Mouse (Mus musculus) midbrain, embryonic 13.5 days (tissue): ENCODE results near the gene Nwd2. TPM values are rescaled to one million over a fixed set of nuclear protein-coding genes. Genes with fewer than 3 reads are reported as not detected.

Source experiments
- ATAC-seq: fragments of 200-750 bp; cut with Nextera tagmentation; 2 replicates; pipeline ENCODE4 v1.8.0; 2017; ENCODE audit warnings: mild to moderate bottlenecking, moderate TSS enrichment, moderate library complexity
- H3K27ac ChIP-seq: fragments of 300-500 bp; sonication (generic); 2 replicates; pipeline ENCODE4 v1.5.1; 2015; ENCODE audit warnings: inconsistent platforms, mild to moderate bottlenecking, moderate library complexity
- H3K27me3 ChIP-seq: fragments of 300-500 bp; sonication (generic); 2 replicates; pipeline ENCODE4 v1.6.1; 2015; ENCODE audit warnings: mild to moderate bottlenecking, inconsistent platforms
- H3K36me3 ChIP-seq: fragments of 300-500 bp; sonication (generic); 2 replicates; pipeline ENCODE4 v1.6.1; 2015; ENCODE audit warnings: mild to moderate bottlenecking, inconsistent platforms
- H3K4me1 ChIP-seq: fragments of 300-500 bp; sonication (generic); replicated peaks from 2 replicates; pipeline ENCODE4 v1.6.1; 2015; ENCODE audit warnings: inconsistent platforms
- H3K4me2 ChIP-seq: fragments of 300-500 bp; sonication (generic); replicated peaks from 2 replicates; pipeline ENCODE4 v1.6.1; 2015; ENCODE audit warnings: moderate library complexity, mild to moderate bottlenecking, inconsistent platforms
- H3K4me3 ChIP-seq: fragments of 300-500 bp; sonication (generic); replicated peaks from 2 replicates; pipeline ENCODE4 v1.5.1; 2015; ENCODE audit warnings: mild to moderate bottlenecking, inconsistent platforms
- H3K9ac ChIP-seq: fragments of 300-500 bp; sonication (generic); replicated peaks from 2 replicates; pipeline ENCODE4 v1.6.1; 2015; ENCODE audit warnings: mild to moderate bottlenecking, inconsistent platforms
- H3K9me3 ChIP-seq: fragments of 300-500 bp; sonication (generic); 2 replicates; pipeline ENCODE4 v1.6.1; 2016; ENCODE audit warnings: mild to moderate bottlenecking, inconsistent platforms
- WGBS: fragments of 180-500 bp; shearing (Covaris S2); methylation state at CpG from one replicate; pipeline ENCODE4 v1.1.7; 2015; 5-methylcytosine and 5-hydroxymethylcytosine counted together
- polyA plus RNA-seq: library from polyadenylated mRNA; unstranded; fragments of >200 nt; fragmentation: Nextera tagmentation; extraction: Ambion mirVana; gene quantifications from 2 replicates; pipeline ENCODE4 v1.2.1, GENCODE M21; 2015

Nwd2 gene
- polyA plus RNA-seq, 1 experiment from 2014 or later = 4.5 TPM

DNA sequence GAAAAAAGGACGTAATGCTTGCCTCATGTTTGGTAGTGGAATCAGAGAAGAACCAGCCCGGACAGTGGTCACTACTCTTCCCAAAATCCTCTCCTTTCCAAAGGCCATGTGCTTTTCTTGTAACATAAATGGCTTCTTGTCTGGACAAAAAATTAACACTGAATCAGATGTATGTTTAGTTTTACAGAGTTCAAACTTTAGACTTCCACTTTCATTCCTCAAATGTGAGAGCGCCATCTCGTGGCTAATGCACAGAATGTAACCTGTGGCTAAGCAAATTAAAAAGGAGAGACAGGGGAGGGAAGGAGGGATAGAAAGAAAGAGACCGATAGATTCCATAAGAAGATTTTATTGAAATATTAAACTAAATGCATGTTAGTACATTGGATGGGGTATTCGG, 117.8 kb downstream of the Nwd2 start:
- no peaks in the 10 kb centered on the region for H3K27me3 ChIP-seq
- no peak overlapping the region for H3K27ac ChIP-seq
- H3K36me3 ChIP-seq = no peaks in the 10 kb centered on the region
- H3K9ac ChIP-seq = no peak overlapping the region
- no peak overlapping the region for H3K4me3 ChIP-seq
- ATAC-seq = peak; percentile 37; the same call in 1 of the 2 replicates
- H3K4me2 ChIP-seq = no peak overlapping the region
- H3K4me1 ChIP-seq = no peaks in the 10 kb centered on the region
- no peaks in the 10 kb centered on the region for H3K9me3 ChIP-seq
- WGBS = 46% methylated on average over 6 of the region's 6 CpGs

DNA sequence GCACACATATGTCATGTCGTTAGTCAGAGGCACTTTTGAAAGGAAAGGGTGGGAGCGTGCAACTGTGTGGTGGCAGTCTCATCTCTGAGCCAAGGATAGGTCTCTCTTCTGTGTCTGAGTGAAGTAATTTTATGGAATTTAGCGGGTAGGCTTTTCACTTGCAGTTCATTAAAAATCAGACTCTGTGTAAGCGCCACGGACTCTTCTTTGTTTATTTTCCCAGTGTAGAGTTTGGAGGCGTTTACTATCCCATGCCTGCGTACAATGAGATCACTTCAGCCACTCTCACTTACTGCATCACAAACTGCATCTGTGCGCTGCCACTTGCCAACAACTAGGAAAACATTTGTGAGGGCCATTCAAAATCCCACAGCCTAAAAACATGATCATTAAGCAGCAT, 118.6 kb downstream of the Nwd2 start:
- peak; percentile 31 for ATAC-seq
- WGBS = 71% methylated on average over 8 of the region's 8 CpGs
- H3K27ac ChIP-seq = no peak overlapping the region

DNA sequence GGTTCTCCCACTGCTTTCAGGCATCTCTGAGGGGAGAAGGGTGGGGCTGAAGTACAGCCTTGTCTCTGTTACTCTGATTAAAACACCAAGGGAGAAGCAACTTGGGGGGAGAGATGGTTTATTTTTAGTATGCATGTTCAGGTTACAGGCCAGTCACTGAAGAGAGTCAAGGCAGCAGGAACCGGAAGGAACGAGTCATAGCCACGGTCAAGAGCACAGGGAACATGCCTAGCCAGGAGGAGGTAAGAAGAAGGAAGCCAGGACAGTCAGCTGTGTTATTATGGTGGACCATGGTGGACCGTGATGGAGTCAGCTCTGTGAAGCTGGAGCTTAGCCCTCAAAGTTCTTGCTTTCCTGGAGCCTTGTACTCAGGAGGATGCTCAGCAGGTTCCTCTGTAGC, 119.3 kb downstream of the Nwd2 start:
- Histone ChIP-seq H3K27ac (no peak overlapping the region), H3K4me1 (no peaks in the 10 kb centered on the region), H3K36me3 (no peaks in the 10 kb centered on the region), H3K9ac (no peak overlapping the region), H3K9me3 (no peaks in the 10 kb centered on the region), H3K27me3 (no peaks in the 10 kb centered on the region), H3K4me2 (no peak overlapping the region), H3K4me3 (no peak overlapping the region)
- 87% methylated on average over 4 of the region's 4 CpGs for WGBS
- ATAC-seq = no peak

More for the DNA sequence above, 118.6 kb downstream of the Nwd2 start:
- Histone ChIP-seq H3K27me3 (no peaks in the 10 kb centered on the region), H3K9me3 (no peaks in the 10 kb centered on the region), H3K4me3 (no peak overlapping the region), H3K9ac (no peak overlapping the region), H3K36me3 (no peaks in the 10 kb centered on the region), H3K4me1 (no peaks in the 10 kb centered on the region), H3K4me2 (no peak overlapping the region)

DNA sequence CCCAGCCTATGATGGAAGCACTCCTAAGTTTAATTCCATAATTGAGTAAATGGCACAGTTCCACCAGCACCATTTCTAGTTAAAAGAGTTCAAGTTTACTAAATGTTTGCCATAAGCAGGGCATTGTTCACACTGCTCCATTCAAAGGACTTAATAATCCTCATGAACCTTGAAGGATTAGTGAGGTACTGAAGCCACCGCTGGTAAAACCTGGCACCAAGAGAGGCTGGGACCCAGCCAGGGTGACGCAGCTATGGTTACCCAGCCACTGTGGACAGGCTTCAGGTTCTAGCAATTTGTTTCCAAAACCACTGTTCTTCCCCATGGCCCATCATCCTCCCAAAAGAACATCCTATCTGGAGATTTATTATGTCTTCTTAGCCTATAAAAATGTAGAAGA, 124.1 kb downstream of the Nwd2 start:
- no peaks in the 10 kb centered on the region for H3K9me3 ChIP-seq
- 0 out of 2 replicates have a peak, but pooled peaks have one; percentile 24 for ATAC-seq
- no peak overlapping the region for H3K9ac ChIP-seq
- no peaks in the 10 kb centered on the region for H3K27me3 ChIP-seq
- H3K36me3 ChIP-seq = no peaks in the 10 kb centered on the region
- H3K4me2 ChIP-seq = no peak overlapping the region
- no peaks in the 10 kb centered on the region for H3K4me1 ChIP-seq
- no peak overlapping the region for H3K27ac ChIP-seq
- 65% methylated on average over 2 of the region's 2 CpGs for WGBS
- no peak overlapping the region for H3K4me3 ChIP-seq

DNA sequence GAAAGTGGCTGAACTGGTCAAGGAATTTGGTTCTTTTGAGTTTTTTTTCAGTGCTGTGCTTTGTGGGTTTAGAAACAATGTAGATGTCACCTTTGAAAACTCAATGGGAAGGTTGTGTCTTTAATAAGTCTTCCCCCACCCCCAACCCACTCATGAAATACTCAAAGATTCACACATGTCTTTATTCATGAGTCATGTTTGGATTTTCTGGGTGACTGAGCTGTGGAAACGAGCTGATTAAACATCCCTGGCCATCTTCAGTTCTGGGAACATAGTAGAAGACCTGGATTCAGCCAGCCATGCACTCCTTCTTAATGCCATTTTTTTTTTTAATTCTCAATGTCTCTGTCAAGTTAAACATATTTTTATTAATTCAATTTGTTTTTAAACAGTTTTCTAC, 124.7 kb downstream of the Nwd2 start:
- ATAC-seq = no peak
- 48% methylated on average over 1 of the region's 1 CpGs for WGBS
- H3K27ac ChIP-seq = no peak overlapping the region
- no peaks in the 10 kb centered on the region for H3K9me3 ChIP-seq
- no peaks in the 10 kb centered on the region for H3K36me3 ChIP-seq
- no peak overlapping the region for H3K4me3 ChIP-seq
- H3K9ac ChIP-seq = no peak overlapping the region
- no peaks in the 10 kb centered on the region for H3K4me1 ChIP-seq
- H3K27me3 ChIP-seq = no peaks in the 10 kb centered on the region
- H3K4me2 ChIP-seq = no peak overlapping the region

DNA sequence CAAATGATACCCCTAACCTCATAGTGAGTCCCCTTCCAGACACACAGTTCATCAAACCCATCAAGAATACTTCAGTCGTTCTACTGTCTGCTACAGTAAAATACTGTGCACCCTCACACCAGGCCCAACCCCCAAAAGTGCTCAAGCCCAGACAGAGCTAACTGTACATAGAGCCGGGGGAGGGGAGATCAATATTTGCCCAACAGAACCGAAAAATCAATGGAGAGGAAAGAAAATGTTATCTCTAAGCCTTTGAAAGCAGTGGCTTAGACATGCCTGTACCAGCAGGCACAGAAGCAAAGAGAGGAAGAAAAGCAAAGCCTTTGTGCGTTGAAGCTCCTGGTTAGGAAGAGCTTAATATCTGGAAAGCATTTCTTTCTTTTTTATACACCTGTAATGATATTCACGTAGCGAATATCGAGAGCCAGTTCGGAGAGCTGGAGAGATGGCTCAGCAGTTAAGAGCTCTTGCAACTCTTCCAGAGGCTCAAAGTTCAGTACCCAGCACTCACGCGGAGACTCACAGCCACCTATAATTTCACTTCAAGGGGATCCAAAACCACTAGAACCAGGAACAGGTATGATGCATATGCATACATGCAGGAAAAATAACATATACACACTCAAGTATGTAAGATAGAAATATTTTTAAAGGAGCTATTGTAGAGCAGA, 139.4 kb downstream of the Nwd2 start:
- no peak for ATAC-seq
- Histone ChIP-seq H3K36me3 (no peaks in the 10 kb centered on the region), H3K4me3 (no peak overlapping the region), H3K9me3 (no peaks in the 10 kb centered on the region), H3K9ac (no peak overlapping the region), H3K27me3 (no peaks in the 10 kb centered on the region), H3K4me2 (no peak overlapping the region), H3K27ac (no peak overlapping the region), H3K4me1 (no peaks in the 10 kb centered on the region)
- WGBS = 90% methylated on average over 10 of the region's 10 CpGs

DNA sequence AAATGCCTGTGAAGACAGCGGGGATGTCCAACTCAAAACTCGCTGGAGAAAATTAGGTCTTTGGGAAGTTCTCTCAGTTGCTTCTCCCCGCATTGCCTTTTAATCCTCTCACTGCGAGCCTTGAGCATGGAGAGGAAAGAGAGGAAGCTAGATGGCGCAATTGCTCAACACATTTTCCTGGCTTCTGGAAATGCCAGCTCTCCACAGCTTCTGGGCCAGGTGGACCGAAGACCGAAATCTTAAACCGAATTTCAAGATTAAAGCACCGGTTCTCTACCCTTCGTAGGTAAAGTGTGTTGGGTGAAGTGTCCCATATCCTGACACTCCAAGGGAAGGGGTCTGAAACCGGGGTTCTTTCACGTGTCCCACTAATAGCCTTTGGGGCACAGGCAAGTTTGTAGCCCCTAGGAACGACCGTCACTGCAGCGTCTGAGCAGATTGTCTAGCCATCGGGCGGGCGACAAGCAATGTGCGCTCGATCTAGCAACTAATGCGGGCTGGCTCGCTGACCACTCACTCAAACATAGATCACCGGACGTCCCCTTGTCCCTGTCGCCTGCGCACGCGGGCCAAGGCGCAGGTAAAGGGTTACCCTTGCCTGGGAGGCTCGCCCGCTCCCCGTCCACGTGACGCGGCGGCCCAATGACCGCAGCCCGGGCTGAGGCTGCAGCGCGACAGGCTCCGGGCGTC, 163.1 kb downstream of the Nwd2 start, which contains the start of gene 0610040J01Rik:
0610040J01Rik (plus strand) TSS at position 545 of the 690 bp plus-strand sequence.
- Histone ChIP-seq H3K4me2 (peak within 1 kb of the TSS; percentile 81), H3K27me3 (peaks cover 28% of the 10 kb centered on the region), H3K4me3 (peak within 1 kb of the TSS; percentile 61), H3K9ac (peak within 1 kb of the TSS; percentile 52), H3K4me1 (peaks cover 5% of the 10 kb centered on the region; the same call in 1 of the 2 replicates), H3K9me3 (peaks cover 3% of the 10 kb centered on the region; the same call in 1 of the 2 replicates), H3K36me3 (no peaks in the 10 kb centered on the region), H3K27ac (no peak within 1 kb of the TSS)
- WGBS = 3% methylated on average over 42 of the region's 42 CpGs
- peak; percentile 96 for ATAC-seq

DNA sequence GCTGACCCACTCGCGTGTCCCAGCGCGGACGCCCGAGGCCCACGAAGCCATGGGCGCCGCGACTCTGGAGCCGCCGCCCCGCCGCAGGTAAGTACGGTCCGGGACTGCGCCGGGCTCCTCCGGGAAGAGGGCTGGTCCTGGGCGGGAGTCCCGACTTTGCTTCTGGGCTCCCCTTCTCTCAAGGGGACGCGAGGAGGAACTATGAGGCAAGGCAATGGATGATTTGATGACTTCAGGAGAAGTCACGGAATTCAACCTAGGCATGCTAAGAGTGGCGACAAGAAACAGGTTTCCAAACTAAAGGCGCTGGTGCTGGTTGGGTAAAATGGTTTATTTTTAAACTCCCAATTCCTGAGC, 163.6 kb downstream of the Nwd2 start:
- H3K4me2 ChIP-seq = peak overlapping the region; percentile 81
- H3K9me3 ChIP-seq = peaks cover 3% of the 10 kb centered on the region; the same call in 1 of the 2 replicates
- H3K27me3 ChIP-seq = peaks cover 28% of the 10 kb centered on the region
- H3K4me1 ChIP-seq = peaks cover 5% of the 10 kb centered on the region; the same call in 1 of the 2 replicates
- H3K27ac ChIP-seq = no peak overlapping the region
- no peak for ATAC-seq
- H3K4me3 ChIP-seq = peak overlapping the region; percentile 61
- no peaks in the 10 kb centered on the region for H3K36me3 ChIP-seq
- H3K9ac ChIP-seq = peak overlapping the region; percentile 52
- 1% methylated on average over 26 of the region's 26 CpGs for WGBS

DNA sequence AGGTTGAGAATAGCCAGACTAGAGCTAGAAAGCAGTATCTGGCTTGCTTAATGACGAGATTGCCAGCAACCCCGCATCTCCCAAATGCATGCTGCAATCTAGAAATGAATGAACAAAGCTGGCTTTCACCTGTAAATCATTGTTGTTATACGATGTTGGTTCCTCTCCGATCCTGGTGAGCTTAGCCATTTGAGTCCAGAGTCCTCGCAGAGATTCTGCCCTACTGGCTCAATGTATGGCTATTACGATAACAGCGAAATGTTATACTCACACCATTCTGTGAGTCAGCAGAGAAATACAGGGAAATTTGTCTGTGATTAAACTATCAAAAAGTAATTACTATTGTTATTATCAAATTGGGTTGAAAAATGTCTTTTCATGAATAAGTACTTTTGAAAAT, 167.7 kb downstream of the Nwd2 start:
- no peak overlapping the region for H3K9ac ChIP-seq
- WGBS = 93% methylated on average over 7 of the region's 7 CpGs
- peaks cover 5% of the 10 kb centered on the region; the same call in 1 of the 2 replicates for H3K4me1 ChIP-seq
- H3K9me3 ChIP-seq = peaks cover 2% of the 10 kb centered on the region; the same call in 1 of the 2 replicates
- H3K27me3 ChIP-seq = peaks cover 21% of the 10 kb centered on the region
- H3K27ac ChIP-seq = no peak overlapping the region
- no peaks in the 10 kb centered on the region for H3K36me3 ChIP-seq
- ATAC-seq = no peak
- H3K4me2 ChIP-seq = no peak overlapping the region
- no peak overlapping the region for H3K4me3 ChIP-seq

DNA sequence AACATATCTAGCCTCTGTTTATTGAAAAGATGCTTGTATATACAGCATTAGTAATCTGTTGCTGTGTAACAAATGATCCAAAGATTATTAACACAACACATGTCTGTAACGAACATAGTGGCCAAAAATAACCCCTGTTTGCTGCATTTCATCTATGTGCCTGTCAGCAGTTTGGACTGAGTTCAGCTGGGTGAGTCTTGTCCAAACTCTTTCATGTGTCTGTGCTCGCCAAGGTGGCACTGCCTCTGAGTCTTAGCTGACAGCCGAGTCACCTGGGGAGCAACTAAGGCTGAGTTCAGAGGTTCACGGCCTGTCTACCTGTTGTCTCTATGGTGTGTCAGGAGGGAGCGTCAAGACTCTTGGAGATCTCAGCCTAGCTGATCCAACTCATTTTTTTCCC, 168.4 kb downstream of the Nwd2 start:
- Histone ChIP-seq H3K9ac (no peak overlapping the region), H3K4me2 (no peak overlapping the region), H3K27me3 (peaks cover 15% of the 10 kb centered on the region), H3K9me3 (no peaks in the 10 kb centered on the region), H3K27ac (no peak overlapping the region), H3K4me1 (peaks cover 5% of the 10 kb centered on the region; the same call in 1 of the 2 replicates), H3K36me3 (no peaks in the 10 kb centered on the region), H3K4me3 (no peak overlapping the region)
- WGBS = 90% methylated on average over 5 of the region's 5 CpGs
- ATAC-seq = no peak

DNA sequence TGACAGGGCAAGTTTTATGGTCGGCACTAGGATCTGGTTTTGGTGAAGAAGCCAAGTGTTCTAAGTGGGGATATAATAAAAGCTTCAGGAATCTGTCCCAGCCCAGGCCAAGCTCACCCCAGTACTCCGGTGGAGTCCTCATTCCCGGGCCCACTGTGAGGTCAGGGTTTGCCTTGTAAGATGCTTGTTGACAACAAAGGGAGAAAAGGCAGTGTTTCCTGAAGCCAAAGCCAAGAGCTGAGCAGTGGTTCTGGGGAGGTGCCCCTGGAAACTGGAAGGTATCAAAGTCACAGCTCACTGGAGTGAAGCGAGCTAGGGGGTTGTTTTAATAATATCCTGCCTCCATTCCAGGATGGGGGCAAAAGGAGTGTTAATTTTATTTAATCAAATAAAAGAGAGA, 170.1 kb downstream of the Nwd2 start:
- no peak for ATAC-seq
- Histone ChIP-seq H3K9ac (no peak overlapping the region), H3K9me3 (no peaks in the 10 kb centered on the region), H3K27ac (no peak overlapping the region), H3K4me1 (no peaks in the 10 kb centered on the region), H3K4me3 (no peak overlapping the region), H3K27me3 (no peaks in the 10 kb centered on the region), H3K36me3 (no peaks in the 10 kb centered on the region), H3K4me2 (no peak overlapping the region)
- 63% methylated on average over 4 of the region's 4 CpGs for WGBS

DNA sequence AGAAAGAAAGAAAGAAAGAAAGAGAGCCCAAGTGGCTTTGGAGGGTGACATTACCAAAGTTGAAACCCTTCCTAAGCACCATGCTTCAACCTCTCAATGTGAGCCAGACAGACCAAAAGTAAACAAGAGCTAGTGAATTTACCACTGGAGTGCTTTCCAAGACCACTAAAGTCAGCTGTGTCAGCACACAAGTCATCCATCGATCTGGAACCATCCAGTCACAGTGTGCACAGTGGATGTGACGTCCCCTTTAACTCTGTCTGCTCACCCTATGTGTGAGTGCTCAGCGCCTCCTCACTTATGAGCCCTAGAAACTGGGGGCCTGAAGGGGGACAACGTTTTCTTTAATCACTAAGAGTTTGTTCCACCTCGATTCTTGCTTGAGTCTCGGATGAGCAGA, 170.6 kb downstream of the Nwd2 start:
- WGBS = 81% methylated on average over 6 of the region's 6 CpGs
- Histone ChIP-seq H3K27ac (no peak overlapping the region), H3K4me1 (no peaks in the 10 kb centered on the region), H3K4me3 (no peak overlapping the region), H3K9me3 (no peaks in the 10 kb centered on the region), H3K4me2 (no peak overlapping the region), H3K36me3 (no peaks in the 10 kb centered on the region), H3K27me3 (no peaks in the 10 kb centered on the region), H3K9ac (no peak overlapping the region)
- ATAC-seq = no peak
